Mouse (Mus musculus): ENCODE measurements around the gene Telo2. TPM values are rescaled to one million over a fixed set of nuclear protein-coding genes. Genes with fewer than 3 reads are reported as not detected.
"Not testable (repeated sequence)": the region's sequence is repeated elsewhere in the genome, so short reads cannot be mapped to it uniquely, and the experiment has no call there.

Gene Telo2
- polyA plus RNA-seq, 1 experiment from 2014 or later: 24.2 TPM

DNA sequence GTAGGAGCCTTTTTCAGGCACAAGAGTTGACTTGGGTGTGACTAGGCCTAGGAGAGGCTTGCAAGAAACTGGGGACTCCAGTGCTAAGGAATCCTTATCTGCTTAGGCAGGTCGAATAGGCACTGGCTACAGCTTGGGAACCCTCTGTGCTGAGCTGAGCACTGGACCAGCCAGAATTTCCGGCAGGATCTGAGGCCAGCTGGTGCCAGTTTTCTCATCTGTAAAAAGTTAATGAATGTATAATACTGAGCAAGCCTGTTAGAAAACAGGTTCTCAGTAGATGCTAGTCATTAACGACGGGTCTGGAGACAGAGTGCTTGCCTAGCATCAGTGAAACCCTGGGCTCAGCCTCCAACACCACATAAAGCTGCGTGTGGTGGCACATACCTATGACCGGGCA, 19.9 kb upstream of the Telo2 start:
- peak; percentile 24; the same call in 1 of the 2 replicates for ATAC-seq (replicated peaks; ENCODE audit: low FRiP score, low read depth)
- 75% methylated on average over 6 of the region's 6 CpGs for WGBS
- no peaks in the 10 kb centered on the region for H3K9me3 ChIP-seq (replicated peaks; ENCODE audit: low read length)
- peak; percentile 7 for DNase-seq (ENCODE audit: low spot score)
- H3K27ac ChIP-seq: no peak overlapping the region; the same call in 1 of the 2 replicates
- H3K4me3 ChIP-seq (replicated peaks; ENCODE audit: low read depth, low read length): no peak overlapping the region
- H3K36me3 ChIP-seq (ENCODE audit: insufficient read depth, low read length): 0 out of 2 replicates have a peak, but pooled peaks cover 3% of the 10 kb centered on the region
- TF ChIP-seq CTCF (IDR thresholded peaks at IDR 0.05; ENCODE audit: low read depth): no peak
- peaks cover 2% of the 10 kb centered on the region; the same call in 1 of the 2 replicates for H3K4me1 ChIP-seq (replicated peaks; ENCODE audit: insufficient read depth, low read length)
- no peak overlapping the region for H3K4me2 ChIP-seq (ENCODE audit: low read length)
- no peak overlapping the region for H3K9ac ChIP-seq (ENCODE audit: low read depth, low read length)
- no peaks in the 10 kb centered on the region for H3K27me3 ChIP-seq (ENCODE audit: insufficient read depth, low read length)

GRCm38 (mm10) chr17:25133275-25133698, 17.5 kb upstream of the Telo2 start, which contains the start of gene Clcn7:
Clcn7 (plus strand) TSS chr17:25133391.
- Histone ChIP-seq H3K4me1 (replicated peaks; ENCODE audit: insufficient read depth, low read length) (peaks cover 2% of the 10 kb centered on the region; the same call in 1 of the 2 replicates), H3K4me3 (replicated peaks; ENCODE audit: low read depth, low read length) (peak within 1 kb of the TSS; percentile 96), H3K27ac (peak within 1 kb of the TSS; percentile 31; the same call in 1 of the 2 replicates), H3K4me2 (ENCODE audit: low read length) (peak within 1 kb of the TSS; percentile 56), H3K9me3 (replicated peaks; ENCODE audit: low read length) (no peaks in the 10 kb centered on the region), H3K27me3 (ENCODE audit: insufficient read depth, low read length) (no peaks in the 10 kb centered on the region), H3K9ac (ENCODE audit: low read depth, low read length) (peak within 1 kb of the TSS; percentile 88), H3K36me3 (ENCODE audit: insufficient read depth, low read length) (no peaks in the 10 kb centered on the region)
- peak; percentile 93 for ATAC-seq (replicated peaks; ENCODE audit: low FRiP score, low read depth)
- 0% methylated on average over 40 of the region's 40 CpGs for WGBS
- peak; percentile 97 for DNase-seq (ENCODE audit: low spot score)
- TF ChIP-seq CTCF (IDR thresholded peaks at IDR 0.05; ENCODE audit: low read depth): no peak

GRCm38 (mm10) chr17:25130060-25130459, 14.3 kb upstream of the Telo2 start:
- TF ChIP-seq CTCF (IDR thresholded peaks at IDR 0.05; ENCODE audit: low read depth): 0 out of 2 replicates have a peak, but pooled peaks have one; percentile 23
- Histone ChIP-seq H3K4me1 (replicated peaks; ENCODE audit: insufficient read depth, low read length) (peaks cover 2% of the 10 kb centered on the region; the same call in 1 of the 2 replicates), H3K4me2 (ENCODE audit: low read length) (no peak overlapping the region), H3K27ac (no peak overlapping the region), H3K27me3 (ENCODE audit: insufficient read depth, low read length) (no peaks in the 10 kb centered on the region), H3K9ac (ENCODE audit: low read depth, low read length) (no peak overlapping the region), H3K36me3 (ENCODE audit: insufficient read depth, low read length) (no peaks in the 10 kb centered on the region), H3K4me3 (replicated peaks; ENCODE audit: low read depth, low read length) (no peak overlapping the region), H3K9me3 (replicated peaks; ENCODE audit: low read length) (no peaks in the 10 kb centered on the region)
- WGBS: 80% methylated on average over 1 of the region's 1 CpGs
- no peak for DNase-seq (ENCODE audit: low spot score)
- no peak for ATAC-seq (replicated peaks; ENCODE audit: low FRiP score, low read depth)

DNA sequence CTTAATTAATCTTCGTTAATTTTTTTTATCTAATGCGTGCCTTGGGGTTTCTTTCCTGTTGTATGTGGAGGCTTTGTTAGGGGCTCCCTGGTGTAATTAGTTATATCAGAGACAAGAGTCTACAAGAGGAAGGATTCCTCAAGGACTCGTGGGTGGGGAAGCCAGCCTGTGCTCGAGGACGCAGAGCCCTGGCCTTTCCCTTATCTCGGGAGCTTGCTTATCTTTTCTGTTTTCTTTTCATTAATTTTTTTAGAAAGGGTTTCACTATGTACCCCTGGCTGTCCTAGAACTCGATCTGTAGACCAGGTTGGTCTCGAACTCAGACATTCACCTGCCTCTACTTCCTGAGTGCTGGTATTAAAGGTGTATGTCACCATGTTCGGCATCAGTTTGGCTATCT, 11.9 kb upstream of the Telo2 start:
- 69% methylated on average over 9 of the region's 9 CpGs for WGBS
- TF ChIP-seq CTCF (IDR thresholded peaks at IDR 0.05; ENCODE audit: low read depth): no peak
- Histone ChIP-seq H3K9me3 (replicated peaks; ENCODE audit: low read length) (no peaks in the 10 kb centered on the region), H3K27ac (no peak overlapping the region), H3K9ac (ENCODE audit: low read depth, low read length) (no peak overlapping the region), H3K36me3 (ENCODE audit: insufficient read depth, low read length) (no peaks in the 10 kb centered on the region), H3K4me2 (ENCODE audit: low read length) (no peak overlapping the region), H3K4me3 (replicated peaks; ENCODE audit: low read depth, low read length) (no peak overlapping the region), H3K4me1 (replicated peaks; ENCODE audit: insufficient read depth, low read length) (no peaks in the 10 kb centered on the region), H3K27me3 (ENCODE audit: insufficient read depth, low read length) (no peaks in the 10 kb centered on the region)
- no peak for ATAC-seq (replicated peaks; ENCODE audit: low FRiP score, low read depth)
- no peak for DNase-seq (ENCODE audit: low spot score)

DNA sequence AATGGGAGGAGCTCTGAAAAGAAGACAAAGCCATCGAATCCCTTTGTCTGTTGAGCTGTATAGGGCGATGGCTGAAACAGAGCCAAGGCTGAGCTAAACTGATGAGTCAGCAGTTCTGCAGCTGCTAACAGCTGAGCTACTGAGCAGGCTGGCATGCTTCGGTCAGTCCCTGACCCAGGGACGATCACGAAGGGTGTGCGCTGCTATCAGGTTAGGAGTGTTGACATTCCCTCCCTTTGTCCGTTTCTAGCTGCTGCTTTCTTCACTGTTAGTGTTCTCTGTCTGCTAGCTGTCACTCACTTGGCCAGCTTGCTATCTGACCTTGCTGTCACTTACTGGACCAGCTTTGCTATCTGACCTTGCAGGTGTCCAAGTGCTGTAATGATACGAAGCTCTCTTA, 11.3 kb upstream of the Telo2 start:
- no peaks in the 10 kb centered on the region for H3K36me3 ChIP-seq (ENCODE audit: insufficient read depth, low read length)
- H3K4me2 ChIP-seq (ENCODE audit: low read length): no peak overlapping the region
- no peaks in the 10 kb centered on the region for H3K9me3 ChIP-seq (replicated peaks; ENCODE audit: low read length)
- DNase-seq (ENCODE audit: low spot score): no peak
- H3K4me3 ChIP-seq (replicated peaks; ENCODE audit: low read depth, low read length): no peak overlapping the region
- H3K27ac ChIP-seq: no peak overlapping the region
- TF ChIP-seq CTCF (IDR thresholded peaks at IDR 0.05; ENCODE audit: low read depth): no peak
- WGBS: 52% methylated on average over 8 of the region's 8 CpGs
- ATAC-seq (replicated peaks; ENCODE audit: low FRiP score, low read depth): no peak
- H3K9ac ChIP-seq (ENCODE audit: low read depth, low read length): no peak overlapping the region
- no peaks in the 10 kb centered on the region for H3K4me1 ChIP-seq (replicated peaks; ENCODE audit: insufficient read depth, low read length)
- H3K27me3 ChIP-seq (ENCODE audit: insufficient read depth, low read length): no peaks in the 10 kb centered on the region

- H3K4me2 ChIP-seq (ENCODE audit: low read length); H3K4me3 ChIP-seq (replicated peaks; ENCODE audit: low read depth, low read length); H3K27ac ChIP-seq; DNase-seq (ENCODE audit: low spot score); H3K36me3 ChIP-seq (ENCODE audit: insufficient read depth, low read length); H3K9ac ChIP-seq (ENCODE audit: low read depth, low read length); H3K27me3 ChIP-seq (ENCODE audit: insufficient read depth, low read length); H3K9me3 ChIP-seq (replicated peaks; ENCODE audit: low read length); ATAC-seq (replicated peaks; ENCODE audit: low FRiP score, low read depth); H3K4me1 ChIP-seq (replicated peaks; ENCODE audit: insufficient read depth, low read length): not testable (repeated sequence)
- 66% methylated on average over 3 of the region's 3 CpGs for WGBS
Measured at GRCm38 (mm10) chr17:25125442-25126060, 9.8 kb upstream of the Telo2 start.
